Mouse (Mus musculus) layer of hippocampus, adult 18-20 months (tissue): Measurements from ENCODE around the gene Rffl. TPM values are rescaled to one million over a fixed set of nuclear protein-coding genes. Genes with fewer than 3 reads are reported as not detected.

Experiments used
- DNase-seq, 2 experiments: peaks; one replicate each; pipeline ENCODE4 v3.0.0; 2022; ENCODE audit warnings: low spot score in 2 of 2
- long read RNA-seq: library from polyadenylated mRNA; stranded (forward); transcript quantifications from one replicate; pipeline ENCODE4 v2.0.0, GENCODE M21; 2021
- total RNA-seq, 2 experiments: library from RNA; stranded (reverse); gene quantifications; 2 replicates each; pipeline ENCODE4 v1.2.3; 2021

The Rffl gene
- 10 to 100 TPM in 1 of 2 experiments, 1 to 10 TPM in 1; 9.7 to 12.0 TPM for total RNA-seq
- long read RNA-seq, partial matches to known transcripts, result 1 of 14 reads
- long read RNA-seq, other reads (novel, unspliced or antisense), result 9 of 14 reads

DNA sequence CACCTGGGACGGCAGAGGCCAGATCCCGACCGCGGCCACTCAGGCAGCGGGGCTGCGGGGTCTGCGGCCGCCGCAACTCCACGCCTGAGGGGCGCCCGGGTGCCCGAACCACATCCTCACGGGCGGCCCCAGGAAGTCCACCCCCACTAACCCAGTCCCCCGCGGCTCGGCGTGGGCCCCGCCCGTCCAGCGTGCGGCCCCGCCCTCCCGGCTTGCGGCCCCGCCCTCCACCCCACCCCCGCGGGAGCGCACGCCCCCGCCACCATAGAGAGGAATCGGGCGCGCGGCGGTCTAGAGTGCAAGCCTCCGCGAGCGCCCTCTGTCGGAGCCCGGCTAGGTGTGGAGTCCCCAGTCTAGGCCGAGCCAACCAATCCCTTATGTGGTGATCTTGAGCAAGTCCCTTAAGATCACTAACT, at the start of gene Rffl:
Gene Rffl, minus strand, starts transcription at position 180 of the 416 bp plus-strand sequence.
- peak; percentile 88 to 96 for DNase-seq

DNA sequence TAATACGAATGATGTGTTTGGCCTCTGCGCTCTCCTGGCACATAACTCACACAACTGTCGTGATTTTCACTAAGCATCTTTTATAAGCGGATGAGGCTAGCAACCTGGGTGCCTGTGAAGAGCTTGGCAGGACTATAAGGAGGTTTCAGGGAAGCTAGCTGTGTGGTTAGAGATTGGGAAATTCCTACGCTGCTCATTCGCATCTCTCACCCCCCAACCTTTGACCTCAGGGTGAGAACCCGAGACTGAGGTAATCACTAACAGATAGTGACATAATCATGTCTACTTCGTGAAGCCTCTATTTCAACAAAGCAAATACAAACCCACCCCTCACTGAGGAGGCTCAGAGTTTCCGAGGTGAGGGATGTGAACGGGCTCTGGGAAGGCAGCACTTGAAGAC, 49.8 kb upstream of the Rffl start:
- no peak for DNase-seq

- DNase-seq, result peak; percentile 27 to 78
Measured at GRCm38 (mm10) chr11:82914711-82915352, 43.8 kb upstream of the Rffl start.

- DNase-seq, result no peak
Measured at GRCm38 (mm10) chr11:82910679-82911389, 39.8 kb upstream of the Rffl start.

DNA sequence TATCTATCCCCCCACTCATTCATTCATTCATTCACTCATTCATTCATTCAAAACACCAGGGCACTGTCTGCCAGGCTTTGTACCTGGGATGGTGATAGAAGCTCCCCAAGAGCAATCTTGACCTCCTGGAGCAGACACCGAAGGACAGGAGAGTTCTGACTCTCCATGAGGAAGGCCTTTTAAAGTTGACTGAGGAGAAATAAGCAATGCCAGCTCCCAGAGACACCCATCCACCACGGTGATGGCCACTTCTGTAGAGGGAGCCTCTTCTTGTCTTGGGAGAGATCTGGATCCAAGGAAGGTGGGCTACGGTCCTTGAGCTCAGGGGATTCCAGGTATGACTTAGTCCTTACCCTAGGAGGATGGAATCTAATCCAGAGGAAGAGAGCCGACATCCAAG, 39.2 kb upstream of the Rffl start, which contains the start of gene Unc45b:
Gene Unc45b, plus strand, starts transcription at position 301 of the 400 bp plus-strand sequence.
- no peak for DNase-seq

GRCm38 (mm10) chr11:82908608-82908989, 37.6 kb upstream of the Rffl start:
- DNase-seq, result no peak

DNA sequence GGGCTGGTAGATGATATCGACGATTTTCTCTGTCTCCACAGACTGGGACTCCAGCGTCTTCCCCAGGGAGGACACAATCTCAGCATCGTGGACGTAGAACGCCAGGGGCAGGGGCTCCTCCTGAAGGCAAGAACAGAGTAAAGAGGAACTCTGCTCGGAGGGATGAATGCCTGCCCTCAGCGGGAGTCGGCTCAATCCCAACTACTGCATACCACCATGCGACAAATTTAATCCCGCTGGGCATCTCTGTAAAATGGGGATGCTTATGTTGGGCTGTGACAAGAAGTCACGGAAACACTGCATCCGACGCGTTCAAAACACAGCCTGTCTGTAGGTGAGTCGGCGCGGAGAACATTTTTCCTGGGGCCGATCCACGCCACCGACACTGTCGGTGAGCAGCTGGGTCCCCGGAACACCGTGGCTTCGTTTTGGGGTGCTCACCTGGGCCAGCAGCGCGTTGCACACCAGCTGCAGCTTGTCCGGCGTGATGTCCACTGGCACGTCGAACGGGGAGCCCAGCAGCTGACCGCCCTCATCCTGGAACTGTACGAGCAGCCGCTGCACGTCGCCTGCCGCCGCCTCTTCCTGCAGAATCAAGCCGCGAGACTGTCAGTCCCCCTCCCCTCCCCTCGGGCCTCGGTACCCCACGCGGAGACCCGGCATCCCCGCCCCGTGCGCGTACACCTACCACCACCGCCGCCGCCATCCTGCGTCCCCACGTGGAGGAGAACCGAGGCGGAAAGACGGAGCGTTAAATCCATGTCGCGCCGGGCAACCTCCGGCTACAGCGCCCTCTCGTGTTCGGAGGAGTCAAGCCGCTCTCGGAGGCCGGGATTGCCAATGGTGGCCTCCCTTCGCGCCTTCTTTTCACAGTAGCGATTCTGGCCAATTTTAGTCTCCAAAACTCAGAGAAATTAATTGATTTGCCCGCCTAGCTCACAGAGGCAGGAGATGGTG, 36.9 kb upstream of the Rffl start, which contains the start of gene Nle1:
Gene Nle1, minus strand, starts transcription at position 761 of the 957 bp plus-strand sequence.
- peak; percentile 87 to 94 for DNase-seq

GRCm38 (mm10) chr11:82905816-82906215, 34.8 kb upstream of the Rffl start:
- no peak for DNase-seq

GRCm38 (mm10) chr11:82904952-82905351, 33.9 kb upstream of the Rffl start:
- DNase-seq, result no peak

DNA sequence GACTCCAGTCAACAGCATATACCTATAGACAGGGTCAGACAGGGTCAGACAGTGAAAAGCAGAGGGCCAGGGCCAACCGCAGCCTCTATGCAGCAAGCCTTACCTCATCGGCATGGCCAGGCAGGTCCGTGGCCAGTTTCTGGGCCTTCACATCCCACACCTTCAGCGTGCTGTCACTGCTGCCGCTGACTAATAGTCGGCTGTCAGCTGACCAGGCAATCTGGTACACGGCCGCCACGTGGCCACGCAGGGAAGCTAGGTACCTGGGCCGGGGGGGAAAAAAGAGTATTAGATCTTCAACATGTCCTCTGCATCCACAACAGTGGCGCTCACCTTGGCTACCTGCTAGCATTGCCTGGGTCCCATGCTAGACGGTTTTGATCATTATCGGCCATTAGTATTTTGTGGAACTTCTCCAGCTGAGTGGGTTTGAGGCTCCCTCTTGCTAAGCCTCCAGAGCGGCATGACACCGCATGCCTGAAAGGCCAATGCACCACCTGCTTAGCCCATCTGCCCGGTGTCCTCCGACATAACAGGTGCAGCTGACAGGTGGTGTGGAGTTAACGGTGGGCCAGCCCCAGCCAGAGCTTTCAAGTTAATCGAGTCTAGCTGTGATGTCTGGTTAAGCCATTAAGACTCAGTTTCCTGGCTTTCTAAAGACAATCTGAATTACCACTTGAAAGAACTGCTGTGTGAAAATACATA, 30.7 kb upstream of the Rffl start:
- no peak for DNase-seq

GRCm38 (mm10) chr11:82899720-82900119, 28.7 kb upstream of the Rffl start:
- DNase-seq, result no peak

DNA sequence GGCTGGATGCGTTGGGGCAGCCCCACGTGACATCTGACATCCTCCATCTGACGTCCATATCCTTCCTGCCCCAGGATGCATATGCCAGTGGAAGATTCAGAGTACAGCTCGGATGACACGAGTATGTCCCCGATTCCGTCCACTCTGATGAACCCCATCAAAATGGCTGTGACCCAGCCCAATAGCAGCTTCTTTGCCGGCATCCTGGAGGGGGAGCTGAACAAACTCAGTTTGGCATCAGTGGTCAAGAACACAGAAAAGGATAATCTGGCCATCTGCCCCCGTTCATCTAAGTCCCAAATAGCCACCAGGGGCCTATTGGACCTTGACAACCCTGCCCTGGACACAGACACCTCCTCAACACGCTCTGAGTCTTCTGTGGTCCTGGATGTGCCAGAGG, 26.5 kb upstream of the Rffl start:
- no peak for DNase-seq

GRCm38 (mm10) chr11:82891936-82892335, 20.9 kb upstream of the Rffl start, which contains the start of gene Fndc8:
Fndc8 (plus strand) TSS chr11:82892124.
- DNase-seq, result no peak

DNA sequence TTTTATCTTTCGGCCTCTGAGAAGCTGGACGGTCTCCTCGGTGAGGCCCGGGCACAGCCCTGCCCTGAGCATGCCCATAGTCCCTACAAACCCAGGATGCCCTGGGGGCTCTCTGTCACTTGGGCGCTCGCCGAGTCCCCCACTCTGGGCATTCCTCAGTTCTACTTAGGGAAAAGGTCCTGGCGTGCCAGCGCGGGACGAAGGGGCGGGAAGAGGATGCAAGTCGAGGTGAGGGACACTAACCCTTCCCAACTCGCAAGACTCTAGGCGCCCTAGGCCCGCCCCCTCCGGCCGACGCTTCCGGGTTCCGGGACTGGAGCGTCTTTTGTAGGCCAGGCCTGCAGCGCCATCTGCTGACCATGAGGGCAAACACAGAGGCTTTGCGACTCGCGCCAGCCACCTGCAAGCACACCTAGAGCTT, 19.3 kb upstream of the Rffl start, which contains the start of gene Rad51d:
Gene Rad51d, minus strand, starts transcription at position 273 of the 421 bp plus-strand sequence.
- DNase-seq, result peak; percentile 84 to 95

DNA sequence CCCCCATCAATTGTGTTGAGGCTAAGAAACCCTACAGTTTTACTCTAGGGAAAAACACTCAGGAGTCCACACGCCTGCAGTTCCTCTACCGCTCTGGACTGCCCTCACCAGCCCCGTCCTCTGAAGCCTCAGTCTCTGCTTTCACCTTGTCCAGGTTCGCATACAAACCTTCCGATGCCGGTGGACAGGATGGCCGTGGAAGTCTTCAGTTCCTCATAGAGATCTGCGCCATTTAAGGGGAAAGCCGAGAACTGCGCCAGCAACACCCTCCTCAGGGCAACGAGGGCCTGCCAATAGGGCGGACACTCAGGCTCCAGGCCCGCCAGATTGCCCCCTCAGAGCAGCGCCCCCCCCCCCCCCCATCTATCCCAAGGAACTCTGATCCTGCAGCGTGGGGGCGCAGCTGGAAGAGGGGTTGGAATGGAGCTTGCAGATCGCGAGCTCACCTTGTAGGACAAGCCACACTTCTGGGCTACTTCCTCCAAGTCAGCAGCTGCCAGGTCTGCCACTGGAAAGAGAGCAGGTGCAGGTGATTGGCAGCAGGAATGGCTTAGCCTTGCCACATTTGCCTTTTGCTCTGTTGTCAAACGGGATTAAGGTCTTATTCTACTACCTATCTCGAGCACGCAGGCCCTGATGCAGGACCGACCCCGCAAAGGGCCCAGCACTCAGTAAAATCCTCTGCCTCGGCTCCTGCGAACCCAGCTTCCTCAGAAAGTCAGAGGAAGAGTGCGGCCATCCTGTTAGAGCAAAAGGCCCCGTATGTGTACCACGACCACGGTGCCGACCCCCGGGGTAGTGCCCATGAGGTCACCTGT, 18.7 kb upstream of the Rffl start:
- no peak for DNase-seq

- no peak for DNase-seq
Measured at GRCm38 (mm10) chr11:82888491-82888946, 17.5 kb upstream of the Rffl start.

- DNase-seq, result no peak
Measured at GRCm38 (mm10) chr11:82886559-82886958, 15.5 kb upstream of the Rffl start.

GRCm38 (mm10) chr11:82883180-82883579, 12.2 kb upstream of the Rffl start:
- peak in 1 of 2 experiments; percentile 10 for DNase-seq

DNA sequence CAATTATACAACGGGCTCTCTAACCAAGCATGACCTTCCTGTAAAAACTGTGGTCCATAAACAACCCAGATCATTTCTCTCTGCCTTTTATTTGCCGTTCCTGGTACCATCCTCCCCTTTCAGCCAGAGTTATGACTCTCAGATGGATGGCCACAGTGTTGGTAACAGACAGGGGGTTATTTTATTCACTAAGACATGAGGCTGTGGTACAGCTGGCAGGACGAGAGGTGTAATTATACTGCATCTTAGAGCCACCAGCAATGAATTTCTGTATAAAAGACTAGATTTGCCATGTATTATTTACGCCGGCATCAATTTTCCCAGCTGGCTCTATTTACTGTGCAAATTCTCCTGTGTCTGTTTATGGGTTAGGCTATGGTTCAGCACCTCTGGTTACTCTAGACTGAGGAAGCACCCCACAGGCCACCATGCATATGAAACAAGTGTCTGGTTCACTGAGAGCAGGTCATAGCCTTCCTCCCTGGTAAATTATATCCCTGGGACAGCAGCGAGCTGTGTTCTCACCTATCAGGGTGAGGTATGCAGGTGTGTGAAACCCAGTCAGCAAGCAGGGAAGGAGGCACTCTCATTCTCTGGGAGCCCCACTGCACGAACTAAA, 6.8 kb upstream of the Rffl start:
- no peak for DNase-seq
